Mouse (Mus musculus) liver, embryonic 13.5 days (tissue): ENCODE measurements around the gene Syf2. TPM values are rescaled to one million over a fixed set of nuclear protein-coding genes. Genes with fewer than 3 reads are reported as not detected.

Experiments used
- ATAC-seq: fragments of 200-750 bp; cut with Nextera tagmentation; 2 replicates; pipeline ENCODE4 v1.8.0; 2017; ENCODE audit warnings: low read depth, mild to moderate bottlenecking, moderate number of reproducible peaks, moderate library complexity
- DNase-seq: peaks from one replicate; pipeline ENCODE4 v3.0.0; 2022
- H3K27ac ChIP-seq: fragments of 300-500 bp; sonication (generic); 2 replicates; pipeline ENCODE4 v1.5.1; 2015; ENCODE audit warnings: moderate library complexity, mild to moderate bottlenecking, inconsistent platforms
- H3K27me3 ChIP-seq: fragments of 300-500 bp; sonication (generic); 2 replicates; pipeline ENCODE4 v1.6.1; 2015; ENCODE audit warnings: mild to moderate bottlenecking, inconsistent platforms
- H3K36me3 ChIP-seq: fragments of 300-500 bp; sonication (generic); 2 replicates; pipeline ENCODE4 v1.6.1; 2015; ENCODE audit warnings: mild to moderate bottlenecking, inconsistent platforms
- H3K4me1 ChIP-seq: fragments of 300-500 bp; sonication (generic); replicated peaks from 2 replicates; pipeline ENCODE4 v1.6.1; 2015; ENCODE audit warnings: inconsistent platforms
- H3K4me2 ChIP-seq: fragments of 300-500 bp; sonication (generic); 2 replicates; pipeline ENCODE4 v1.6.1; 2015; ENCODE audit warnings: inconsistent platforms, mild to moderate bottlenecking, moderate library complexity
- H3K4me3 ChIP-seq: fragments of 300-500 bp; sonication (generic); replicated peaks from 2 replicates; pipeline ENCODE4 v1.5.1; 2015; ENCODE audit warnings: mild to moderate bottlenecking, inconsistent platforms
- H3K9ac ChIP-seq: fragments of 300-500 bp; sonication (generic); 2 replicates; pipeline ENCODE4 v1.6.1; 2015; ENCODE audit warnings: mild to moderate bottlenecking, inconsistent platforms
- H3K9me3 ChIP-seq: fragments of 300-500 bp; sonication (generic); replicated peaks from 2 replicates; pipeline ENCODE4 v1.6.1; 2016; ENCODE audit warnings: inconsistent platforms
- WGBS: fragments of 180-500 bp; shearing (Covaris S2); methylation state at CpG from one replicate; pipeline ENCODE4 v1.1.7; 2015; ENCODE audit not compliant: insufficient replicate concordance; 5-methylcytosine and 5-hydroxymethylcytosine counted together
- polyA plus RNA-seq: library from polyadenylated mRNA; unstranded; fragments of >200 nt; fragmentation: Nextera tagmentation; extraction: Ambion mirVana; gene quantifications from 2 replicates; pipeline ENCODE4 v1.2.1, GENCODE M21; 2015

Gene Syf2
- polyA plus RNA-seq, 1 experiment from 2014 or later = 61.7 TPM

GRCm38 (mm10) chr4:134981959-134982431 lies 51.3 kb downstream of the Syf2 start:
- Histone ChIP-seq H3K4me1 (peaks cover 51% of the 10 kb centered on the region), H3K9ac (peak overlapping the region; percentile 74), H3K9me3 (0 out of 2 replicates have a peak, but pooled peaks cover 5% of the 10 kb centered on the region), H3K4me3 (0 out of 2 replicates have a peak overlapping the region, but pooled peaks have one; percentile 13), H3K27me3 (no peaks in the 10 kb centered on the region), H3K36me3 (no peaks in the 10 kb centered on the region), H3K4me2 (peak overlapping the region; percentile 61), H3K27ac (peak overlapping the region; percentile 98)
- WGBS = 6% methylated on average over 7 of the region's 7 CpGs
- peak; percentile 99 for ATAC-seq
- peak; percentile 92 for DNase-seq

GRCm38 (mm10) chr4:134983136-134983535 lies 52.4 kb downstream of the Syf2 start:
- WGBS = 47% methylated on average over 5 of the region's 5 CpGs
- peak; percentile 13 for ATAC-seq
- Histone ChIP-seq H3K36me3 (no peaks in the 10 kb centered on the region), H3K9ac (peak overlapping the region; percentile 66), H3K4me2 (peak overlapping the region; percentile 52), H3K27me3 (peaks cover 2% of the 10 kb centered on the region; the same call in 1 of the 2 replicates), H3K4me1 (peaks cover 51% of the 10 kb centered on the region), H3K4me3 (no peak overlapping the region), H3K27ac (peak overlapping the region; percentile 98), H3K9me3 (0 out of 2 replicates have a peak, but pooled peaks cover 5% of the 10 kb centered on the region)
- peak; percentile 45 for DNase-seq

DNA sequence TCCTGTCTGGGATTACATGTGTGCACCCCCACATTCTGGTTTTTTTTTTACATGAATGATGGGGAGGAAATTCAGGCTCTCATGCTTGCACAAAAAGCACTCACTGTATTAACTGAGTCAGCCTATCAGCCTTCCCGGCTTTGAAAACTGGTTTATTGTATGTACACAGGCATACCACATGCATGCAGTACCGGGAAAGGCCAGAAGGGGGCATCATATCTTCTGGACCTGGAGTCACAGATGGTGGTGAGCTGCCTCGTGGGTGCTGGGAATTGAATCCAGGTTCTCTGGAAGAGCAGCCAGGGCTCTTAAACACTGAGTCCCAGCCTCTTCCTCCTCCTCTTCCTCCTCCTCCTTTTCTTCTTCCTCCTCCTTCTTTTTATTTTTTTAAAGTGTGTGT lies 53.9 kb downstream of the Syf2 start:
- WGBS = 56% methylated on average over 3 of the region's 3 CpGs
- H3K27me3 ChIP-seq = peaks cover 16% of the 10 kb centered on the region; the same call in 1 of the 2 replicates
- H3K4me3 ChIP-seq = no peak overlapping the region
- DNase-seq (peak; percentile 35), ATAC-seq (no peak)
- 0 out of 2 replicates have a peak overlapping the region, but pooled peaks have one; percentile 98 for H3K27ac ChIP-seq
- 0 out of 2 replicates have a peak, but pooled peaks cover 5% of the 10 kb centered on the region for H3K9me3 ChIP-seq
- peaks cover 48% of the 10 kb centered on the region for H3K4me1 ChIP-seq
- H3K4me2 ChIP-seq = no peak overlapping the region
- no peaks in the 10 kb centered on the region for H3K36me3 ChIP-seq
- no peak overlapping the region for H3K9ac ChIP-seq

DNA sequence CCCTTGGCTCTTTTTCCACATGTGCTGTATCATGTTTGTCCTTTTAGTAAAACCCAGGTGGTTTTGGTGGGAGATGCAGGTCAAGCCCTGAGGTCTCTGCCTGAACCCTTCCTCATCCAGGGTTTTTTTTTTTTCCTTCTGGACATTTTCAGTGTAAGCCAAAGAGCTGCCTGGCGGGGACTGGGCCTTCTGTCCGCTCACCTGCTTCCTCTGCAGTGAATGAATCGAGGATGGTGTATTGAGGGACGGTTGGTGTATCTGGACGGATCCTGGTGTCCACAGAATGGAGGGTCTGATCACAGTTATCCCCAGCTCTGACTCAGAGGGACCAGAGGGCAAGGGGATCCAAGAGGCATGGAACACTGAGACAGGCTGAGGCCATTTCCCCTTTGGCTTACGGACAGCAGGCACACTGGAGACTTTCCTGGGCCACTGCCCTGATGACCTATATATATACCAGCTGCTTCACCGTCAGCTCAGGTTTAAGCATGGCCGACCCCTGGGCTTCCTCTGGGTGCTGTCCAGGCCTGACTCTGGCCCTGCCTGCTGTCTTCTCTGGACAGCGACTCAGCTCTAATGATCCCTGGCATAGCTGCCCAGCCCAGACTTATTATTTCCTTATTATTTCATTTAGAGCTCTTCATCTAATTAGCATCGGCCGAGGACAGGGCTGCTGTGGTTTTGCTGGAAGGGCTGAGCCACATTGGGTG lies 55.1 kb downstream of the Syf2 start:
- 79% methylated on average over 11 of the region's 11 CpGs for WGBS

DNA sequence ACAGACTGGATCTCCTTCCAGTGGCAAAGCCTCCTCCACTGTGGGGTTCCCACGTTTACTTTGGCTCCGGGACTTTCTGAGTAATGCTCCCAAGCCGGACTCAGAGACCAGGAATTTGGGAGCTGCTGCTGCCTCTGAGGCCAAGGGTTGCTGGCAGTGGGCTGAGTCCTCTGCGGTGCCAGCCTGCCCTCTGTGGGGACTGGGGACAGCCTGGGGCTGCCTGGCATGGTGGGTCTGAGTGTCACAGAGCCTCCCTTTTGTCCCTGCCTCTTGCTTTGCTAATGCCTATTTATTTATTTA lies 55.6 kb downstream of the Syf2 start:
- Histone ChIP-seq H3K27me3 (peaks cover 22% of the 10 kb centered on the region; the same call in 1 of the 2 replicates), H3K4me1 (peaks cover 32% of the 10 kb centered on the region), H3K36me3 (no peaks in the 10 kb centered on the region), H3K4me2 (no peak overlapping the region), H3K9ac (no peak overlapping the region), H3K4me3 (no peak overlapping the region), H3K9me3 (0 out of 2 replicates have a peak, but pooled peaks cover 5% of the 10 kb centered on the region), H3K27ac (peak overlapping the region; percentile 29; the same call in 1 of the 2 replicates)
- DNase-seq (no peak), ATAC-seq (no peak)
- WGBS = 78% methylated on average over 4 of the region's 4 CpGs

More for the DNA sequence above, 55.1 kb downstream of the Syf2 start:
- Histone ChIP-seq H3K4me2 (no peak overlapping the region), H3K9me3 (0 out of 2 replicates have a peak, but pooled peaks cover 5% of the 10 kb centered on the region), H3K4me1 (peaks cover 37% of the 10 kb centered on the region), H3K9ac (no peak overlapping the region), H3K4me3 (no peak overlapping the region), H3K27me3 (peaks cover 17% of the 10 kb centered on the region; the same call in 1 of the 2 replicates), H3K27ac (peak overlapping the region; percentile 53; the same call in 1 of the 2 replicates), H3K36me3 (no peaks in the 10 kb centered on the region)
- DNase-seq = no peak
- ATAC-seq = no peak

DNA sequence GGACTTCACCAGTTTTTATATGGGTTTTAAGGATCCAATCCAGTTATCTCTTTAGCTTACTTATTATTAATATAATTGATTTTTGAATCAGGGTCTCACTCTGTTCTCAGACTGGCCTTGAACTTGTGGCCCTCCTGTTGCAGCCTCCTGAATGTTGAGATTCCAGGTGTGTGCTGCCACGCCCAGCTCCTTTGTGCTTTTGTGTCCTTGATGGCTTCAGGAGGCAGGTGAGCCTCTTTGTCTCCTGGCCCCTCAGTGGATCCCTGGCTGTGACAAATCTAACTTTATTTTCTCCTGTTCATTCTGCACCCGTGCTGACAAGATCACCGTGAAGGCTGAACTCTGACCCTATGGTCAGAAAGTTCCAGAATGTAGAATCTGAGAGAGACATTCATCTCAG lies 56.3 kb downstream of the Syf2 start:
- Histone ChIP-seq H3K36me3 (no peaks in the 10 kb centered on the region), H3K27me3 (peaks cover 28% of the 10 kb centered on the region; the same call in 1 of the 2 replicates), H3K4me1 (peaks cover 27% of the 10 kb centered on the region), H3K9me3 (0 out of 2 replicates have a peak, but pooled peaks cover 5% of the 10 kb centered on the region), H3K9ac (no peak overlapping the region), H3K4me3 (no peak overlapping the region), H3K4me2 (no peak overlapping the region), H3K27ac (no peak overlapping the region)
- no peak for ATAC-seq
- no peak for DNase-seq
- 67% methylated on average over 3 of the region's 3 CpGs for WGBS

Other genes with a start within 250 kb of the Syf2 start
- 1.2 and 1.3 TPM in 2 replicates for gene Man1c1, start 226.6 kb upstream of the Syf2 start, polyA plus RNA-seq
- 20.3 and 23.1 TPM in 2 replicates for gene Ldlrap1, start 162.9 kb upstream of the Syf2 start, polyA plus RNA-seq
- gene Maco1, start 77.6 kb upstream of the Syf2 start, polyA plus RNA-seq = 19.0 and 23.3 TPM in 2 replicates
- 545 and 561 TPM in 2 replicates for gene Rhd, start 66.4 kb upstream of the Syf2 start, polyA plus RNA-seq
- gene Tmem50a, start 15.9 kb upstream of the Syf2 start, polyA plus RNA-seq = 83.1 and 92.7 TPM in 2 replicates
- 232 and 286 TPM in 2 replicates for gene Rsrp1, start 7.3 kb upstream of the Syf2 start, polyA plus RNA-seq
- gene Runx3, start 189.8 kb downstream of the Syf2 start, polyA plus RNA-seq = 0.79 and 0.83 TPM in 2 replicates